Mouse (Mus musculus) lung, postnatal 0 days (tissue): ENCODE results near the gene Lrrc25.

Experiments used
- CTCF ChIP-seq: IDR thresholded peaks from 2 replicates; pipeline ENCODE4 v1.5.1; 2016; ENCODE audit warnings: antibody characterized with exemption, mild to moderate bottlenecking
- EP300 ChIP-seq: IDR thresholded peaks from 2 replicates; pipeline ENCODE4 v1.6.1; 2016; ENCODE audit warnings: antibody characterized with exemption, mild to moderate bottlenecking, control low read depth

GRCm38 (mm10) chr8:70654121-70654520 is 38.2 kb downstream of the Lrrc25 start:
- TF ChIP-seq CTCF (no peak), EP300 (no peak)
